Mouse (Mus musculus) embryo, embryonic 10 days (tissue): Measurements from ENCODE around the gene Gpr15.

Experiments used
- DNase-seq: peaks from one replicate; pipeline ENCODE4 v3.0.0-alpha.2; 2015; ENCODE audit warnings: low spot score

Gpr15 gene

DNA sequence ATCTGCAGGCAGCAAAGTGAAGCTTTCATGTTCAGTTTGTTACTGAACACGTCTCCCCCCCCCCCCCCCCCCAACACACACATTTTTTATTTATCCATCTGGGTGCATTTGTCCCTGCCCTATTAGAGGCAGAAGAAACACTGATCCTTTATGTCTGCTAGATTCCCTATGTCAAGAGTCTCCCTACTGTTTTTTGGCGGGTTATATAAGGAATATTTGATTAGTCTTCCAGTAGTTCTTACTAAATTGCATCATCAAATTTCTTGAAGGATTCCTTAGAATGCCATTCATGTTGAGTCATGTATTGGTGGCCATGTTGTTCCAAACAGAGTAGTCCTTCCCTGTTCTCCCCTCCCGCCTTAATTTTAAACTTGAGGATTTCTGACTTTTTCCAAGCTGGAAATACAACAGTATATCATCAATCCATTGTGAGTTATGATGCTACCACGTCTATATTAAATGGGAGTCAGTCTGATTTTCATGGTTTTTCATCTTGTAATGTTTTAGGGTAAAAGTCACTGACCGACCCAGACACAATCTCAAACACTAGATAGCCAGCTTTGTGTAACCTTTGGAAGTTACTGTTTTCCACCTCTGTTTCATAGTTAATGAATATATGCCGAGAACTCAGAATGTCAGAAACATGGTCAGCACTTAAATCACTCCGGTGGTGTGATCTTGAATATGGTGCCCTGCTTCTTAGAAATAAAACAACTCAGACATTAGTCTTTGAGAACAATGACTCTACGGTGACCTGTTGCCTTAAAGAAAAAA lies 47.5 kb downstream of the Gpr15 start:
- no peak for DNase-seq

DNA sequence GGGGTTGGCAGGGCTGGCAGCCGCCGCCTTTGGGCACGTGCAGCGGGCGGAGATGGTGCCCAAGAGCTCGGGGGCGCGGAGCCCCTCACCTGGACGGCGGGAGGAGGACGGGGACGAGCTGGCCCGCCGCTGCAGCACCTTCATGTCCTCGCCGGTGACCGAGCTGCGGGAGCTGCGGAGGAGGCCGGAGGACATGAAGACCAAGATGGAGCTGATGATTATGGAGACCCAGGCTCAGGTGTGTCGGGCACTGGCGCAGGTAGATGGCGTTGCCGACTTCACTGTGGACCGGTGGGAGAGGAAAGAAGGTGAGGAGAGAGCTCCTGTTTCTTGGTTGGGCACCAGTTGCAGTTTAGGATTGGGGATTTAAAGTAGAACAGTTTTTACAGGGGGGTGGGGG lies 48.2 kb downstream of the Gpr15 start:
- peak; percentile 23 for DNase-seq

DNA sequence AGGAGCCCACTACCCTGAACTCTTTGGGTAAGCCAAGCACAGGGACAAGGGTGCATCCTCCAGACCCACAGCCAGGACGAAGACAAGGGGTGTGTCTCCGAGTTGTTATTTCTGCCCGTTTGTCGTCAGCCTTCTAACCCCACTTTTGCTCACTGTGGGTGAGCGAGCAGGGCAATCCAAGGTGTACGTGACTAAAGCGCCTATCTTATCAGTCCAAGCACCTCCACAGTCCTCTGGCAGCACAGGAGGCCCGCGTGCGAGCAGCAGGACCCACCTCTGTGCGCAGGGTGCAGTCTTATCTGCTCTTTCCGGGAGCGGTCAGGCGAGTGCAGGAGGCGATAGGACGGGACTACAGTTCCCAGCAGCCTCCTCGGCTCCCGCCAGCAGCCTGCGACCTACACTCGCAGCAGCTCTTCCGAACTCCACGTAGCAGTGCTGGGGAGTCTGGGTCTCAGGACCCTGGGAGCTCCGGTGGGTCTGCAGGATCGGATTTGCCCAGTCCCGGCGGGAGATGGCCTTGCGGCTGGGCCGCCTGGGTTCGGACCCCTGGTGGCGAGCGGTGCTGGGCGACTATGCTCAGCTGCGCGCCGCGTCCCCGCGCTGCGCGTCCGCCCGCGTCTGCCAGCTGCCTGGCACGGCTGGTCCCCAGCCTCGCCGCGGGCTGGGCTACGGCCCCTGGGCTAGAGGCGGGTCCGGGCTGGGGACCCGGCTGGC lies 48.8 kb downstream of the Gpr15 start, which contains the start of gene Cpox:
TSS of gene Cpox (plus strand) at position 376 of the 714 bp plus-strand sequence.
- DNase-seq = peak; percentile 91

DNA sequence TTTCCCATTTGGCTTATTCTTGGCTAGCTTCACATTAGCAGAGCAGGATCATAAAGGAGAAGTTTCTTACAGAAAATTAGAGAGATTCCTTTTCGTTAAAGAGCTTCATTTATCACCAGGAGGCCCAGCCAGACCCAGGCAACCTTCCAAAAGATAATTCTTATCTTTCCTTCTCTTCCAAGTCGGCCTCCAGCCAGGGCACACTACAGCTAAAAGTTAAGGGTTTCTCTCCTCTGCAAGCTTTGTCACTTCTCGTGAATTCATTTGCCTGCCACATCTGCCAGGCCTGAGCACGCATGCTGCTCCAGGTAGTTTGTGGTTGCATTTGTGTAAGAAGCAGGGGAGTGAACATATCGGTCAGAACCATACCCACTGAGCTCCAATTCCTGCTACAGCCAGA lies 49.6 kb downstream of the Gpr15 start:
- DNase-seq = no peak

DNA sequence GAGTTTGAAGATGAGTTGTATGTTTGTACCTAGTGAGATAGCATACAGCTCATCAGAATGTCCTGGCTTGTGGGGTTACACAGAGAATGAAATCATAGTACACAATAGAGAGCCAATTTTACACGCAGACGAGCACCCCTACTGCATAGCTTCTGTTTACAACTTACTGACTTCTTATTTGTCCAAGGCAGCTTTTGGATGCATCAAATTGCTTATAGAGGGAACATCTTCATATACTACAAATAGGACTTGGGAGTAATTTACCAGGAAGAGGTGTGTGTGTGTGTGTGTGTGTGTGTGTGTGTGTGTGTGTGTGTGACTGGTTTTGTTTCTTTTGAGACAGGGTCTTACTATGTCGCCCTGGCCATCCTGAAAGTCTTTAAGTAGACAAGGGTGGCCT lies 50.3 kb downstream of the Gpr15 start:
- no peak for DNase-seq
